Mouse (Mus musculus) limb, embryonic 10.5 days (tissue): ENCODE measurements at regions not wholly inside any gene's neighbourhood (a gene's known extent, or its start where the extent isn't known, plus 50 kb on each side); places are given as distances from the start of the nearest gene placed in this dataset.

ENCODE experiments used
- DNase-seq: peaks from one replicate; pipeline ENCODE4 v3.0.0-alpha.2; 2017; ENCODE audit warnings: low spot score
- H3K27ac ChIP-seq: fragments of 300-500 bp; sonication (generic); 2 replicates; pipeline ENCODE4 v1.5.1; 2016; ENCODE audit warnings: mild to moderate bottlenecking
- H3K27me3 ChIP-seq: fragments of 300-500 bp; sonication (generic); 2 replicates; pipeline ENCODE4 v1.6.1; 2016; ENCODE audit warnings: low read depth, mild to moderate bottlenecking; ENCODE audit not compliant: poor library complexity, severe bottlenecking
- H3K36me3 ChIP-seq: fragments of 300-500 bp; sonication (generic); 2 replicates; pipeline ENCODE4 v1.6.1; 2016; ENCODE audit warnings: mild to moderate bottlenecking, moderate library complexity
- H3K4me1 ChIP-seq: fragments of 300-500 bp; sonication (generic); 2 replicates; pipeline ENCODE4 v1.6.1; 2016
- H3K4me3 ChIP-seq: fragments of 300-500 bp; sonication (generic); 2 replicates; pipeline ENCODE4 v1.5.1; 2016; ENCODE audit warnings: mild to moderate bottlenecking, moderate library complexity
- H3K9me3 ChIP-seq: fragments of 300-500 bp; sonication (generic); replicated peaks from 2 replicates; pipeline ENCODE4 v1.6.1; 2016; ENCODE audit warnings: mild to moderate bottlenecking
- WGBS: fragments of 180-500 bp; shearing (Covaris S2); methylation state at CpG from one replicate; pipeline ENCODE4 v1.1.7; 2016; 5-methylcytosine and 5-hydroxymethylcytosine counted together

DNA sequence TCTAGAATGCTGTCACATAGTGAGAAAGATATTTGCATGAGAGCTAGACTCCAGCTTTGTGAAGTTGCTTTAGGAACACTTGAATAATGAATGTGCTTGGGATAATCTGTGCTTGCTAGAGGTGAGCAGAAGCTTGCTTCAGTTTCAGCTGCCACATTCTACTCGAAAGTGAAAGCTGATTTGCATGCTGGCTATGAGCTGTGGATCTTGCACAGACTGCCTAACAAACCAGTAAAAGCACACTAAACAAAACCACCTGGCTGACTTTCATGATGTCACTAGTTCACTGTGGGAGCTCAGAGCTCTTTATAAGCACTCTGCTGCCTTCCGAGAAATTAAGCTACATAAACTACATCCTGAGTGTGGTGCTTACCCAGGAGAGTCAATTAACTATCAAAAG lies 171.5 kb upstream of the Ctso start:
- H3K27me3 ChIP-seq, result no peaks in the 10 kb centered on the region
- peak; percentile 56 for DNase-seq
- WGBS, result 20% methylated on average over 2 of the region's 2 CpGs
- no peak overlapping the region for H3K4me3 ChIP-seq
- peaks cover 14% of the 10 kb centered on the region for H3K4me1 ChIP-seq
- H3K9me3 ChIP-seq, result no peaks in the 10 kb centered on the region
- H3K27ac ChIP-seq, result peak overlapping the region; percentile 82
- H3K36me3 ChIP-seq, result no peaks in the 10 kb centered on the region

- no peaks in the 10 kb centered on the region for H3K9me3 ChIP-seq
- H3K36me3 ChIP-seq, result no peaks in the 10 kb centered on the region
- no peak overlapping the region for H3K4me3 ChIP-seq
- H3K27me3 ChIP-seq, result no peaks in the 10 kb centered on the region
- DNase-seq, result no peak
- no peaks in the 10 kb centered on the region for H3K4me1 ChIP-seq
- H3K27ac ChIP-seq, result no peak overlapping the region
- 75% methylated on average over 3 of the region's 3 CpGs for WGBS
Measured at GRCm38 (mm10) chr3:81771812-81772211, 160.6 kb upstream of the Ctso start.

GRCm38 (mm10) chr3:81773012-81773411 lies 159.4 kb upstream of the Ctso start:
- H3K36me3 ChIP-seq, result no peaks in the 10 kb centered on the region
- H3K4me1 ChIP-seq, result no peaks in the 10 kb centered on the region
- H3K27ac ChIP-seq, result no peak overlapping the region
- H3K4me3 ChIP-seq, result no peak overlapping the region
- H3K27me3 ChIP-seq, result no peaks in the 10 kb centered on the region
- no peak for DNase-seq
- no peaks in the 10 kb centered on the region for H3K9me3 ChIP-seq

DNA sequence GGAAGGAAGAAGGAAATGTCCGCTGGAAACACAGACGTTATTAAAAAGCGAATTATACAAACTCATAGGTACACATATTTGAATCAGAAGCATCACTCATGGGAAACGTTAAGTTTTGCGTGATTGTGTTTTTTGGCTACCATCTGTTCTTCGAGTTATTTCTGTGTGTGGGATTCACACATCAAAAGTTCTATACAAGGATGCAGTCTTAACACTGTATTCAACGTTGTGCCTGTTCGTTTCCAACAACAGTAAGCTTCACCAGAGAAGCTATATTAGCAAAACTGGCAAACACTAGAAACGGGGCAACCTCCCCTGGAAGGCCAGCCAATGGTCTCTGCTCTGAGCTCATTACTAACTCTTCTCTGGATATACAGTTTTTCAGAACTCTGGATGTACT lies 150.3 kb upstream of the Ctso start:
- H3K27ac ChIP-seq, result peak overlapping the region; percentile 83
- no peak overlapping the region for H3K4me3 ChIP-seq
- WGBS, result 94% methylated on average over 9 of the region's 9 CpGs
- H3K36me3 ChIP-seq, result 0 out of 2 replicates have a peak, but pooled peaks cover 4% of the 10 kb centered on the region
- no peak for DNase-seq
- H3K27me3 ChIP-seq, result no peaks in the 10 kb centered on the region
- peaks cover 8% of the 10 kb centered on the region for H3K4me1 ChIP-seq
- no peaks in the 10 kb centered on the region for H3K9me3 ChIP-seq

- H3K4me1 ChIP-seq, result peaks cover 8% of the 10 kb centered on the region
- peak overlapping the region; percentile 83 for H3K27ac ChIP-seq
- peak; percentile 63 for DNase-seq
- 0 out of 2 replicates have a peak, but pooled peaks cover 4% of the 10 kb centered on the region for H3K36me3 ChIP-seq
- WGBS, result 19% methylated on average over 15 of the region's 15 CpGs
- peak overlapping the region; percentile 34; the same call in 1 of the 2 replicates for H3K4me3 ChIP-seq
- no peaks in the 10 kb centered on the region for H3K9me3 ChIP-seq
- H3K27me3 ChIP-seq, result no peaks in the 10 kb centered on the region
Measured at GRCm38 (mm10) chr3:81782921-81783541, 149.4 kb upstream of the Ctso start.

GRCm38 (mm10) chr3:81788915-81789314 lies 143.5 kb upstream of the Ctso start:
- no peak overlapping the region for H3K27ac ChIP-seq
- H3K9me3 ChIP-seq, result no peaks in the 10 kb centered on the region
- no peak for DNase-seq
- no peaks in the 10 kb centered on the region for H3K36me3 ChIP-seq
- no peak overlapping the region for H3K4me3 ChIP-seq
- no peaks in the 10 kb centered on the region for H3K4me1 ChIP-seq
- no peaks in the 10 kb centered on the region for H3K27me3 ChIP-seq
- 88% methylated on average over 2 of the region's 2 CpGs for WGBS

DNA sequence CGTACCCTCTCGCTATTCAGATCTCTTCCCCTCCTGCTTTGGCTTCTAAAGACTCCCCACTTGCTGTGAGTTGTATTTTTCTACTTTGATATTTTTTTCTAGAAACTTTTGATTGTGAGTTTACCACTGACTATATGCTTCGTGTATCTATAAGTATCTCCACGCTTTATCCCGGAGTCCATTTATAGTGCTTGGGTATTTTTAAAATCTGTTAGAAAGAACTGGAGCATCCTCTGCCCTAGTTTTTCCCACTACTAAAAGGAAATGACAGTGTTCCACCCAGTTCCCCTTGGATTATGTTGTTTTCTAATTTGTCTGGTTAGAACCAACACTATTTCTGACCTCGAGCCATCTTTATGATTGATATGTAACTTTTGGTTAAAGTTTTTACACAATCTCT lies 142.7 kb upstream of the Ctso start:
- DNase-seq, result no peak
- WGBS, result 94% methylated on average over 6 of the region's 6 CpGs
- no peaks in the 10 kb centered on the region for H3K27me3 ChIP-seq
- no peak overlapping the region for H3K4me3 ChIP-seq
- H3K9me3 ChIP-seq, result no peaks in the 10 kb centered on the region
- no peaks in the 10 kb centered on the region for H3K36me3 ChIP-seq
- no peak overlapping the region for H3K27ac ChIP-seq
- H3K4me1 ChIP-seq, result no peaks in the 10 kb centered on the region

- DNase-seq, result no peak
- no peaks in the 10 kb centered on the region for H3K36me3 ChIP-seq
- no peaks in the 10 kb centered on the region for H3K27me3 ChIP-seq
- peaks cover 3% of the 10 kb centered on the region; the same call in 1 of the 2 replicates for H3K4me1 ChIP-seq
- H3K9me3 ChIP-seq, result no peaks in the 10 kb centered on the region
- WGBS, result 83% methylated on average over 2 of the region's 2 CpGs
- no peak overlapping the region for H3K4me3 ChIP-seq
- H3K27ac ChIP-seq, result no peak overlapping the region
Measured at GRCm38 (mm10) chr3:81802096-81802495, 130.3 kb upstream of the Ctso start.

DNA sequence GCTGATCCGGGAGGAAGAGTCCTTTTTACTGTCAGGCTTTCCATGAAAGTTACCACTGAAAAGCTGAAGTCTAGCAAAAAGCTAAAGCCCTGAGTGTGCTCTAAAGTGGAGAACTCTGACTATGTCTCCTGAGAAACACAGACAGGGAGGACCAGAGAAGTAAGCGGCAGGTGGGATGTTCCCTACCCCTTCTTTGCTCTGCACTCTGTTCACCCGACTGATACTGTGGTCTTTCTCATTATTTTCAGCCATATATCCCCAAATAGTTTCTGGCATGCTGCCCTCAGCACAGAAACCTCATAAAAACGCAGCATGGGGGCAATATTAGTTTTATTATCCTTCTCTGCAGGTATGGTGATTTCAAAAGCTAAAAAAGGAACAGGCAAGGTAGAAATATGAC lies 126.7 kb upstream of the Ctso start:
- no peak overlapping the region for H3K27ac ChIP-seq
- H3K4me3 ChIP-seq, result no peak overlapping the region
- H3K27me3 ChIP-seq, result no peaks in the 10 kb centered on the region
- H3K36me3 ChIP-seq, result no peaks in the 10 kb centered on the region
- WGBS, result 78% methylated on average over 4 of the region's 4 CpGs
- H3K4me1 ChIP-seq, result peaks cover 3% of the 10 kb centered on the region; the same call in 1 of the 2 replicates
- no peak for DNase-seq
- H3K9me3 ChIP-seq, result no peaks in the 10 kb centered on the region

GRCm38 (mm10) chr3:81809604-81810003 lies 122.8 kb upstream of the Ctso start:
- Histone ChIP-seq H3K9me3 (no peaks in the 10 kb centered on the region), H3K4me3 (no peak overlapping the region), H3K27me3 (no peaks in the 10 kb centered on the region), H3K36me3 (no peaks in the 10 kb centered on the region), H3K27ac (no peak overlapping the region), H3K4me1 (peaks cover 3% of the 10 kb centered on the region; the same call in 1 of the 2 replicates)
- 88% methylated on average over 2 of the region's 2 CpGs for WGBS
- no peak for DNase-seq

DNA sequence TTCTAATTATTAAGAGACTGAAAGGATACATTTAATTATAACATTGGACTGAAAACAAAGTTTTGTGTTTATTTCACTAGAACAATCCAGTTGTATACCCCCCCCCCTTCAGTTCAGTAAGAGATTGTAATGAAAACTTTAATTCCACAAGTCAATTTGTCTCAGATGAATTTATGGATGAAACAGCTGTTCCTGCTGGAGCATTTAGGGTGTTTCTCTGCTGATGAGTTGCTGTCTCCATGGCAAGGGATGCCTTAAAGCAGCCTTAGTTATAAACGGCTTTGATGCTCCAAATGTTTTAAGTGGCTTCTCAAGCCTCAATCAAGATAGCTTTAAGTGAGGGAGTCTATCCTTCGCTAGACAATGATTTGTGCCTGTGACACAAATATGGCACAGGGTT lies 112.1 kb upstream of the Ctso start:
- Histone ChIP-seq H3K27me3 (no peaks in the 10 kb centered on the region), H3K4me3 (no peak overlapping the region), H3K27ac (no peak overlapping the region), H3K4me1 (no peaks in the 10 kb centered on the region), H3K9me3 (no peaks in the 10 kb centered on the region), H3K36me3 (no peaks in the 10 kb centered on the region)
- no peak for DNase-seq
- WGBS, result 76% methylated on average over 2 of the region's 2 CpGs

DNA sequence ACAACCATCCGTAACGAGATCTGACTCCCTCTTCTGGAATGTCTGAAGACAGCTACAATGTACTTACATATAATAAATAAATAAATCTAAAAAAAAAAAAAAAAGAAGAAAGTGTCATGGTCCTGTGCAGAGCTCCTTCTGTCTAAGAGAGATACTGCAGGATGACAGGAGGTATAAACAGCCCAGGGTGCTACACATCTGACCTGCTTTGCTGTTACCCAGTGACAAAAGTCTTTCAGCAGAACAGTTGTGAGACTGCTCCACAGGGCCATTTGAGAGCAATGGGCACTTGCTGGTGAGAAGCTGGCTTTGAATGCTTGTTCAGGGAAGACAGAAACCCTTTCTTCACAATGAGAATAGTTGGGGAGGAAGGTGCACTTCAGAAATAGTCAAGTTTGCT lies 102.9 kb upstream of the Ctso start:
- Histone ChIP-seq H3K27me3 (no peaks in the 10 kb centered on the region), H3K4me1 (0 out of 2 replicates have a peak, but pooled peaks cover 9% of the 10 kb centered on the region), H3K27ac (no peak overlapping the region), H3K9me3 (no peaks in the 10 kb centered on the region), H3K36me3 (no peaks in the 10 kb centered on the region), H3K4me3 (no peak overlapping the region)
- DNase-seq, result no peak
- WGBS, result 79% methylated on average over 2 of the region's 2 CpGs

- Histone ChIP-seq H3K9me3 (no peaks in the 10 kb centered on the region), H3K36me3 (no peaks in the 10 kb centered on the region), H3K27me3 (no peaks in the 10 kb centered on the region), H3K27ac (no peak overlapping the region), H3K4me3 (no peak overlapping the region), H3K4me1 (0 out of 2 replicates have a peak, but pooled peaks cover 9% of the 10 kb centered on the region)
- DNase-seq, result no peak
Measured at GRCm38 (mm10) chr3:81829966-81830599, 102.3 kb upstream of the Ctso start.
